Mouse (Mus musculus) ES-Bruce4 (cell line): ENCODE data around the gene Rpgrip1.

Experiments
- CTCF ChIP-seq: IDR thresholded peaks from one replicate; pipeline ENCODE4 v1.8.1; 2011; ENCODE audit warnings: low read depth, low read length
- POLR2A ChIP-seq: IDR thresholded peaks from one replicate; pipeline ENCODE4 v1.8.1; 2011; ENCODE audit warnings: low read length; ENCODE audit not compliant: insufficient read depth

DNA sequence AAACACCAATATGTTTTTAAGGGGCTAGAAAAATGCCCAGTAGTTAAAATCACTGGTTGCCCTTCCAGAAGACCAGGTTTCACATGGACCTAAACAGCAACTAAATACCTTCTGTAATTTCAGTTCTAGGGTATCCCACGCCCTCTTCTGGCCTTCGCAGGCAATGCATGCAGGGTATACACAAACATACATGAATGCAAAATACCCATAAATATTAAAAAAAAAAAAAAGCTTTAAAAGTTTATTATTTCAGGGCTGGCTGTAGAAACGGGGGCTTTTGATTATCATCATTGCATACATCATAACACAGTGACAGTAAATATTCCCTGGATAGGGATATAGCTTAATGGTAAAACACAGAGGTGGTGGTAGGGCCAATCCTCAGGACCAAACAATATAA, 85.2 kb downstream of the Rpgrip1 start:
- TF ChIP-seq POLR2A = no peak
- TF ChIP-seq CTCF = peak; percentile 7
